Mouse (Mus musculus) mesoderm, embryonic 11.5 days (tissue): ENCODE results near the gene Hpn.

Experiments
- DNase-seq: peaks from one replicate; pipeline ENCODE4 v3.0.0-alpha.2; 2012; ENCODE audit warnings: low read depth, low spot score

The Hpn gene

GRCm38 (mm10) chr7:31110861-31111385, 4.2 kb downstream of the Hpn start:
- DNase-seq, result no peak

- DNase-seq, result no peak
These were observed 5.3 kb downstream of the Hpn start for GRCm38 (mm10) chr7:31109796-31110195.

GRCm38 (mm10) chr7:31109091-31109490, 6.0 kb downstream of the Hpn start:
- DNase-seq, result no peak

- DNase-seq, result no peak
These were observed 7.3 kb downstream of the Hpn start for GRCm38 (mm10) chr7:31107781-31108180.

- DNase-seq, result no peak
These were observed 8.9 kb downstream of the Hpn start for GRCm38 (mm10) chr7:31106166-31106565.

- DNase-seq, result no peak
These were observed 9.9 kb downstream of the Hpn start for GRCm38 (mm10) chr7:31105061-31105768.

GRCm38 (mm10) chr7:31100786-31101185, 14.3 kb downstream of the Hpn start:
- DNase-seq, result no peak

- DNase-seq, result no peak
These were observed 15.5 kb downstream of the Hpn start for GRCm38 (mm10) chr7:31099612-31099982.

GRCm38 (mm10) chr7:31098697-31099611, 16.1 kb downstream of the Hpn start:
- DNase-seq, result no peak

- peak; percentile 93 for DNase-seq
These were observed 17.4 kb downstream of the Hpn start for GRCm38 (mm10) chr7:31097583-31098248.

GRCm38 (mm10) chr7:31096892-31097564, 18.1 kb downstream of the Hpn start:
- no peak for DNase-seq

GRCm38 (mm10) chr7:31094774-31095501, 20.2 kb downstream of the Hpn start:
- no peak for DNase-seq

GRCm38 (mm10) chr7:31089721-31090120, 25.4 kb downstream of the Hpn start:
- no peak for DNase-seq

- DNase-seq, result no peak
These were observed 26.9 kb downstream of the Hpn start for GRCm38 (mm10) chr7:31088206-31088605.

- DNase-seq, result no peak
These were observed 27.8 kb downstream of the Hpn start for GRCm38 (mm10) chr7:31087262-31087661.

GRCm38 (mm10) chr7:31086175-31086755, 28.8 kb downstream of the Hpn start:
- DNase-seq, result no peak

- no peak for DNase-seq
These were observed 29.9 kb downstream of the Hpn start for GRCm38 (mm10) chr7:31085171-31085570.

- DNase-seq, result no peak
These were observed 30.9 kb downstream of the Hpn start for GRCm38 (mm10) chr7:31084140-31084539.

- no peak for DNase-seq
These were observed 32.1 kb downstream of the Hpn start for GRCm38 (mm10) chr7:31082831-31083588.

- DNase-seq, result no peak
These were observed 33.0 kb downstream of the Hpn start for GRCm38 (mm10) chr7:31082106-31082505.
